Mouse (Mus musculus) skeletal muscle tissue, adult 2 months (tissue): Measurements from ENCODE around the gene 2610021A01Rik.
"Not testable (repeated sequence)": the region's sequence is repeated elsewhere in the genome, so short reads cannot be mapped to it uniquely, and the experiment has no call there.

Source experiments
- DNase-seq: peaks from one replicate; pipeline ENCODE4 v3.0.0-alpha.2; 2012; ENCODE audit warnings: low read depth, low spot score

2610021A01Rik gene

GRCm38 (mm10) chr7:41599034-41599813 lies at the start of gene 2610021A01Rik:
2610021A01Rik (plus strand) TSS chr7:41599230.
- peak; percentile 91 for DNase-seq

DNA sequence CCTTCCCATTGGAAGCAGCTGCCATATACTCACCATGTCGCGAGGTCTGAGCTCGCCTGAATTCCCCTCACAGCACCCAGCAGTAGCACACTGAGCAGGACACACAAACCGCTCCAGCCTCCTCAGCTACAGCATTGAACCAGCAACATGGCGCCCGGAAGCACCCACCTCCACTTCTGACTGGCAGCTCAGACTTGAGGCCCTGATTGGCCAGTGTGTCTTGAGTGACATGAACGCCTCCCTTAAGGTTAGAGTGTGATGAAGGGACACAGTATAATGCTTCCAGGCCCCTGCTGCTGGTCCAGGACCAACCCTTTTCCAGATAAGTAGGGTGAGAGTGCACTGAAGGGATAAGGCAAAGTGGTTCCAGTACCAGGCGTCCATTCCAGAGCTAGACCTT lies 38.3 kb upstream of the 2610021A01Rik start:
- no peak for DNase-seq

DNA sequence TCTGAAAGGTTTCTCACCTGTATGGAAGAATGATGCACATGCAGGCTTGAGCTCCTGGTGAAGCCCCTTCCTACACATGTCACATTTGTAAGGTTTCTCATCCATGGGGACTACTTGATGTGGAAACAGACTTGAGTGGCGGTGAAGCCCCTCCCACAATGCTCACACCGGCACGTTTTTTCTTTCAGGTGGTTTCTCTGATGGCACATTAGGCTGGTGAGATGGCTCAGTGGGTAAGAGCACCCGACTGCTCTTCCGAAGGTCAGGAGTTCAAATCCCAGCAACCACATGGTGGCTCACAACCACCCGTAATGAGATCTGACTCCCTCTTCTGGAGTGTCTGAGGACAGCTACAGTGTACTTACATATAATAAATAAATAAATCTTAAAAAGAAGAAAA lies 25.5 kb upstream of the 2610021A01Rik start, which contains the start of gene Gm6871:
TSS of gene Gm6871 (minus strand) at position 101 of the 400 bp plus-strand sequence.
- DNase-seq: not testable (repeated sequence)

- no peak for DNase-seq
Observed at GRCm38 (mm10) chr7:41577956-41578355, 21.1 kb upstream of the 2610021A01Rik start.

- no peak for DNase-seq
Observed at GRCm38 (mm10) chr7:41582028-41582427, 17.0 kb upstream of the 2610021A01Rik start.

GRCm38 (mm10) chr7:41587831-41588230 lies 11.2 kb upstream of the 2610021A01Rik start:
- DNase-seq: not testable (repeated sequence)

DNA sequence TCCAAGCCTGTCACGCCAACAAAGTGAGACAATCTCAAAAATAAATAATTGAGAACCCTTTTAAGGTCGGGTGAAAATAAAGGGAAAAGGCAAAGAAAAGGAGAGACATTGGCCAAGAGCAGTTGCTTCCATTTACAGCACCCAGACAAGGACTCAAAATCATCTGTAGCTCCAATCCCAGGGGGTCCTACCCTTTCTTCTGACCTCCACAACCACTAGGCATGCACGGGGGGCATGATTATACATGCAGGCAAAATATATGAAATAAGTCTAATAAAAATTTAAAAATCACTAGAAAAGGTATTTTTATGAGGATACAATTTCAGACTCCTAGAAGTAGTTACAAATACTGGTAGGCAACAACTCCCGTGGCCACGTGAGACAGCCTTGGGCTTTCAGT lies 415 bp upstream of the 2610021A01Rik start:
- no peak for DNase-seq

- no peak for DNase-seq
Observed at GRCm38 (mm10) chr7:41599932-41600548, 1.0 kb downstream of the 2610021A01Rik start.

GRCm38 (mm10) chr7:41611654-41612053 lies 12.6 kb downstream of the 2610021A01Rik start:
- DNase-seq: no peak

DNA sequence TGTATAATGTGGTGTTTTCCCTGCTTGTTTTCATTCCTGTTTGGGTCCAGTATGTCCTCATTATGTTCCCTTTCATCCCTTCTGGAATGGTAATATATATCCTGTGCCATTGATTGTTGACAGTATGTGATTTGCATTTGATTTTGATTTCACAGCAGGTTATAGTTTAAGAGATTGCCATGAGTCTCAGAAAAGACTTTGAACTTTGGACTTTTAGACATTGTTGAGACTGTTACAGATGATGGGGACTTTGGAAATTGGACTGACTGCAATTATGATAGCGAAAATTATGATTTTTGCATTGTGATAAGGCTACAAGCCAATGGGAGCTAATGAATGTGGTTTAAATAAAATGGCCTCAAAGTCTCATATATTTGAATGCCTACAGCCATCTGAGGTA lies 17.2 kb downstream of the 2610021A01Rik start:
- not testable (repeated sequence) for DNase-seq

- DNase-seq: peak; percentile 97
Observed at GRCm38 (mm10) chr7:41632409-41633220, 33.6 kb downstream of the 2610021A01Rik start, which contains the start of gene Zfp788. Zfp788 (plus strand) TSS chr7:41633203.

GRCm38 (mm10) chr7:41633221-41633984 lies 34.4 kb downstream of the 2610021A01Rik start:
- peak; percentile 90 for DNase-seq

- DNase-seq: not testable (repeated sequence)
Observed at GRCm38 (mm10) chr7:41674326-41674725, 75.3 kb downstream of the 2610021A01Rik start.
